Mouse (Mus musculus) lung, adult 2 months (tissue): ENCODE results near the gene Klk6.

Experiments
- CTCF ChIP-seq: fragments of 200-500 bp; IDR thresholded peaks from 2 replicates; pipeline ENCODE4 v1.5.1; 2011; ENCODE audit warnings: mild to moderate bottlenecking, low read length, control low read depth; ENCODE audit not compliant: insufficient read depth
- POLR2A ChIP-seq: fragments of 200-500 bp; IDR thresholded peaks from 2 replicates; pipeline ENCODE4 v1.6.1; 2011; ENCODE audit warnings: low read depth, mild to moderate bottlenecking, control low read depth, low read length, borderline replicate concordance; ENCODE audit errors: extremely low read depth

DNA sequence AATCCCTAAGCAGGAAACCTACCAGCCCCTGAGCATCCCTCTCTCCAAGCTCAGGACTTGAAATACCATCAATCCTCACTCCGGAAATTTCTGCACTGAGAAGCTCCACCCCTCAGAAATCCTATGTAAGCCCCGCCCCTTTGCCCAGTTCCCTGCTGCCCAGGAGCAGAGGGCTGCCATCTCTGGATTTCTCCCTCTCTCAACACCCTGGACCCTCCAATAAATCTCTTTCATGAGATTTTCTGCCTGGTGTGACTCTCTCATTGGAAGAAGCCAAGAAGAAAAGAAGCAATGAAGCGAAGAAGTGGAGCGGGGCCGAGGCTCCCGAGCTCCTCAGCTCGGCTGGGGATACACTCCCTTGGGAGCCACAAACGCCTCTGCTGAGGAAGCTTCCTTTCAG, 36.1 kb downstream of the Klk6 start:
- TF ChIP-seq POLR2A (no peak), CTCF (no peak)
